Mouse (Mus musculus) myocyte (in vitro differentiated cells): ENCODE measurements around the gene V1ra8. TPM values are rescaled to one million over a fixed set of nuclear protein-coding genes. Genes with fewer than 3 reads are reported as not detected.

Experiments used
- H3K27me3 ChIP-seq: one replicate; pipeline ENCODE4 v1.6.1; 2011; ENCODE audit not compliant: control insufficient read depth, insufficient read depth, insufficient read length
- H3K36me3 ChIP-seq: one replicate; pipeline ENCODE4 v1.6.1; 2011; ENCODE audit not compliant: control insufficient read depth, insufficient read depth
- H3K4me2 ChIP-seq: one replicate; pipeline ENCODE4 v1.6.1; 2011; ENCODE audit warnings: low read depth, control low read depth
- H3K4me3 ChIP-seq: one replicate; pipeline ENCODE4 v1.5.1; 2011; ENCODE audit warnings: mild to moderate bottlenecking, control low read depth, moderate library complexity
- H3K79me2 ChIP-seq: one replicate; pipeline ENCODE4 v1.6.1; 2011; ENCODE audit not compliant: control insufficient read depth, insufficient read depth
- H3ac ChIP-seq: one replicate; pipeline ENCODE4 v1.6.1; 2011; ENCODE audit not compliant: control insufficient read depth, insufficient read length
- E2F4 ChIP-seq: IDR thresholded peaks from one replicate; pipeline ENCODE4 v1.6.1; 2011; ENCODE audit warnings: mild to moderate bottlenecking, control low read depth, moderate library complexity; ENCODE audit not compliant: insufficient read depth
- MYOD1 ChIP-seq, 3 experiments: IDR thresholded peaks; one replicate each; pipeline ENCODE4 v1.6.1; 2011; ENCODE audit warnings: control low read depth in 2 of 3, low read depth in 2 of 3, mild to moderate bottlenecking in 2 of 3, moderate library complexity in 1 of 3; ENCODE audit not compliant: insufficient read length in 2 of 3, control insufficient read depth in 1 of 3
- MYOG ChIP-seq, 3 experiments: IDR thresholded peaks; one replicate each; pipeline ENCODE4 v1.6.1; 2011; ENCODE audit warnings: control low read depth in 2 of 3, low read depth in 2 of 3, mild to moderate bottlenecking in 2 of 3; ENCODE audit not compliant: insufficient read length in 2 of 3, control insufficient read depth in 1 of 3, insufficient read depth in 1 of 3
- POLR2A ChIP-seq: IDR thresholded peaks from one replicate; pipeline ENCODE4 v1.6.1; 2011; ENCODE audit warnings: low read depth, mild to moderate bottlenecking, control low read depth, moderate library complexity; ENCODE audit not compliant: insufficient read length
- REST ChIP-seq: IDR thresholded peaks from one replicate; pipeline ENCODE4 v1.6.1; 2011; ENCODE audit warnings: mild to moderate bottlenecking, control low read depth, moderate library complexity; ENCODE audit not compliant: insufficient read depth, insufficient read length
- SRF ChIP-seq: IDR thresholded peaks from one replicate; pipeline ENCODE4 v1.6.1; 2011; ENCODE audit warnings: low read depth; ENCODE audit not compliant: control insufficient read depth, insufficient read length
- TCF12 ChIP-seq: IDR thresholded peaks from one replicate; pipeline ENCODE4 v1.6.1; 2011; ENCODE audit warnings: mild to moderate bottlenecking, control low read depth; ENCODE audit not compliant: poor library complexity, insufficient read depth, severe bottlenecking
- TCF3 ChIP-seq: IDR thresholded peaks from one replicate; pipeline ENCODE4 v1.6.1; 2011; ENCODE audit warnings: low read depth, control low read depth; ENCODE audit not compliant: insufficient read length
- polyA plus RNA-seq: library from polyadenylated mRNA; unstranded; fragments of >200 nt; fragmentation: generic; extraction: Trizol; gene quantifications from one replicate; pipeline ENCODE4 v1.2.1, GENCODE M21; 2012; ENCODE audit warnings: missing spikeins

V1ra8 gene
- polyA plus RNA-seq, 1 experiment: not detected

- H3K36me3 ChIP-seq: no peaks in the 10 kb centered on the region
- no peak overlapping the region for H3ac ChIP-seq
- no peaks in the 10 kb centered on the region for H3K27me3 ChIP-seq
- H3K79me2 ChIP-seq: no peaks in the 10 kb centered on the region
- no peak for TF ChIP-seq SRF
- no peak for TF ChIP-seq E2F4
- TF ChIP-seq TCF3: no peak
- TF ChIP-seq REST: no peak
- TF ChIP-seq MYOG (IDR thresholded peaks at IDR 0.05; ENCODE audit: control insufficient read depth in 1 of 3, insufficient read depth in 1 of 3, insufficient read length in 2 of 3, low read depth in 2 of 3): no peak
- TF ChIP-seq MYOD1 (IDR thresholded peaks at IDR 0.05; ENCODE audit: control insufficient read depth in 1 of 3, insufficient read length in 2 of 3, low read depth in 2 of 3): no peak
- no peak for TF ChIP-seq TCF12
- no peak overlapping the region for H3K4me2 ChIP-seq
- no peak overlapping the region for H3K4me3 ChIP-seq
These were observed 41.4 kb downstream of the V1ra8 start for GRCm38 (mm10) chr6:90244019-90244418.

DNA sequence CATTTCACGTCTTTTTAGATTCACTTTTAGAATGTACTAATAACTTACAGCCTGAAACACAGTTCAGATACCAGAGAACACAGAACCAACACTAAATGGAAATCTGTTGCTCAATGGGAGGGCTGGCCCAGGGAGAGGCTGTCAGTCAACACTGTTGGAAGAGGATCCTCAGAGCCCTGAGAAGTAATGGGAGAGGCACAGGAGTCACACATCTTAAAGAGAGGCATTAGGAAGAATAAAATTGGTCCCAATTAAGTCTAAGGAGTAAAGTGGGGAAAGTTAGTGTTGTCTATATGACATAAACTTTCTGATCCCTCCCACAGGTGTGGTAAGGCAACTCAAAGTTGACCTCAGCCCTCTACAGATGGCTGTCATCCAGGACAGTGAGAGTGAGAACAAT, 43.4 kb downstream of the V1ra8 start, which contains the start of gene Vmn1r54:
TSS of gene Vmn1r54 (plus strand) at position 301 of the 400 bp plus-strand sequence.
- H3K4me3 ChIP-seq: no peak within 1 kb of the TSS
- no peak within 1 kb of the TSS for H3K4me2 ChIP-seq
- no peak within 1 kb of the TSS for H3ac ChIP-seq
- H3K27me3 ChIP-seq: no peaks in the 10 kb centered on the region
- H3K36me3 ChIP-seq: no peaks in the 10 kb centered on the region
- no peak for TF ChIP-seq POLR2A
- no peaks in the 10 kb centered on the region for H3K79me2 ChIP-seq

Other genes starting within 250 kb of the V1ra8 start
- not detected for gene Vmn1r46, start 233.5 kb upstream of the V1ra8 start, polyA plus RNA-seq
- gene Vmn1r47, start 186.6 kb upstream of the V1ra8 start, polyA plus RNA-seq: not detected
- gene Vmn1r48, start 166.0 kb upstream of the V1ra8 start, polyA plus RNA-seq: not detected
- not detected for gene Vmn1r49, start 124.3 kb upstream of the V1ra8 start, polyA plus RNA-seq
- gene Vmn1r50, start 101.4 kb upstream of the V1ra8 start, polyA plus RNA-seq: not detected
- not detected for gene Vmn1r51, start 80.2 kb upstream of the V1ra8 start, polyA plus RNA-seq
- not detected for gene Vmn1r52, start 28.0 kb upstream of the V1ra8 start, polyA plus RNA-seq
- not detected for gene Vmn1r53, start 21.6 kb downstream of the V1ra8 start, polyA plus RNA-seq
- gene Vmn1r54, start 43.5 kb downstream of the V1ra8 start, polyA plus RNA-seq: not detected
- not detected for gene BC048671, start 98.4 kb downstream of the V1ra8 start, polyA plus RNA-seq
- gene Chst13, start 122.4 kb downstream of the V1ra8 start, polyA plus RNA-seq: 3.9 TPM
- not detected for gene Uroc1, start 130.5 kb downstream of the V1ra8 start, polyA plus RNA-seq
- 7.6 TPM for gene Zxdc, start 166.7 kb downstream of the V1ra8 start, polyA plus RNA-seq
- 0.02 TPM for gene Cfap100, start 226.0 kb downstream of the V1ra8 start, polyA plus RNA-seq